Mouse (Mus musculus) G1E-ER4 (cell line): Measurements from ENCODE around the gene Lamb1. TPM values are rescaled to one million over a fixed set of nuclear protein-coding genes. Genes with fewer than 3 reads are reported as not detected.

Source experiments
- GATA1 ChIP-seq: IDR thresholded peaks from one replicate; pipeline ENCODE4 v1.8.0; 2012; ENCODE audit warnings: low read length, inconsistent platforms
- polyA plus RNA-seq: library from polyadenylated mRNA; stranded (reverse); fragments of >175 nt; gene quantifications from 2 replicates; pipeline ENCODE4 v1.2.3, GENCODE M21; 2012

The Lamb1 gene
- polyA plus RNA-seq, 1 experiment = not detected

DNA sequence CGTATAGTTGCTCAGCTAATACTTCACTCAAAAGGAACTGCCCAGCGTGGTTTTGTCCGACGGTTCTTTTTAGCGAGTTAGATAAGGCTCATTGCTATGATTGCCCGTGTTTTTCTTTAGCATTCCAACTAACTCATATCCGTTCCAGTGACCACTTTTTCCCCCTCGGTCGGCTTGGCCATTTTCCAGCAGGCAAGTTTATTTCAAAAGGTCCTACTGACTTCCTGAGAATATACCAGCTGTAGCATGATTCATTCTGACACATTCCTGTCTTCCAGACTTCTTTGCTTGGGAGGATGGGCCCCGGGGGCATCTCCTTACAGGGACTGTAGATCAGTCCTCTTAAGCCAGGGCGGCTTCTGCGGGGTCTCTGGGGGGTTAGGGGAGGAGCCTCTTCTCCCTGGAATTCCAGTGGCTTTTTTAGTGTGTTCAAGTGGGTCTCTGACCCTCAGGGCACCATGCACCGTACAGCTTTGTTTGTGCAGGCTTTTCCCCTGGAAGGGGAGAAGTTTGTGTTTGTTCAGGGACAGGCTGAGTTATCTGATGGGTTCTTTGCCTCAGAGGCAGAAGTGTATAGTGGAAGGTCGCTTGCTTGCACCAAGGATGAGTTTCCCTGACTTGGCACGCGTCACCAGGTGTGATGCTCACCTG, 6.5 kb downstream of the Lamb1 start:
- no peak for TF ChIP-seq GATA1

DNA sequence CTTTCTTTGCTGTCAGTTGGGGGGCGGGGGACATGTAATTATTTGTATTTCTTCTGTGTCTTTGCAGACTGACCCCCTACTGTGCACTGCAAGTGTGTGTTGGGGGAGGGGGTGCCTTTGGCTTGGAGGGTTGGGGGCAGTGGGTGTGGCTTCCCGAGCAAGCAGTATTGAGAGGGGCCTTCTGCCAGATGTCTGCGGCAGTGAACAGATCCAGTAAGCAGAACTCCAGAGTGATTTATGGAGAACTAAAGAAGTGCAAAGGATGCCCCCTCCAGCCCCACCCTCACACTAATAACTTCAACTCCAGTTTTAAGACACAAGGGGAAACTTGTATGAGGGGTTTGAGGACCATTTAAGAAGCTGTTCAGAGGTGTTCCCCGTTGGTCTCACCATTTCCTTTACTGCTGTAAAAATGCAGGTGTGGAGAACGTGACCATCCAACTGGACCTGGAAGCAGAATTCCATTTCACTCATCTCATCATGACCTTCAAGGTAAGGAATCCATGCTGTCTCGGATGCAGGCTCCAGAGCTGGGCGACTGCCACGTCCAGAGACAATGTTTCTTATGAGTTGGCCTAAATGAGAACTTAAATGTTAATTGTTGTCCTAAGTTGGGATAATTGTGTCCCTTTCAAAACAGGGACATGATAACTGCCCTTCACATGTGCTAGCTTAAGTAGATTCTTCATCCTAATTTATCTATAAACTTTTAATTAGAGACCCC, 7.1 kb downstream of the Lamb1 start:
- TF ChIP-seq GATA1 = no peak

DNA sequence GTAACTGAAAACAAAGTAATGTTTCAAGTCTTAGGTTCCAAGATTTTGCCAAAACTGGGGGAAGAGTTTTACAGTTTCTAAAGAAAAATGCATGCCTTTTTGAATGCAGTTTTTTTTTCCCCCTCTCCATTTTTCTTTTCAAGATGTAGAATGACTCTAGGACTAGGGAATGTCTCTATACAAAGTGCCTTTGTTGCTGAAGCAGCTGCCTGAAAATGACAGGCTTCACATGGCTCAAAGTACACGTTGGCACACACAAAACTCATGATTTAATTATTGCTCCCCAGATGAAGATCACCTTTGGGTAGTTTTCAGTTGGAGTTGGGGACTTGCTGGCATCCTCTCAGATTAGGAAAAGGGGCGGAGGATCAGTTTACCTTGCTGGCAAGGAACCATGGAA, 7.8 kb downstream of the Lamb1 start:
- no peak for TF ChIP-seq GATA1

DNA sequence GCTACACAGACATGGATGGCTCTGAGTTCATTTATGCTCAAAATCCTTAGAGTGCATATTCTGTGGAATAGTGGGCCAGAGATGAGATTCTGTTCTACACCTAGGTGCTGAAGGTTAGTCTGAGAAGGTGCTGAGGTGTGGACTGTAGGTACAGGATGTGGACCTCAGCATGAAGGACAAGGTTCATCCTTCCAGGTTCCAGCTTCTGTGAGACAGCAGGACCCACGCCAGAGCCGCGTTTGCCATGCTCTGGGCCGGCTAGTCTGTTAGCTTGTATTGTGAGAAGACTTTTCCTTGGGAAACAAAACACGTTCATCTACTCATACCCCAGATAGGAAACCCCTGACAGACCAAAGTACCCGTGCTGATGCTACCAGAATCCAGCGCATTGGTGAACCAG, 8.6 kb downstream of the Lamb1 start:
- no peak for TF ChIP-seq GATA1

DNA sequence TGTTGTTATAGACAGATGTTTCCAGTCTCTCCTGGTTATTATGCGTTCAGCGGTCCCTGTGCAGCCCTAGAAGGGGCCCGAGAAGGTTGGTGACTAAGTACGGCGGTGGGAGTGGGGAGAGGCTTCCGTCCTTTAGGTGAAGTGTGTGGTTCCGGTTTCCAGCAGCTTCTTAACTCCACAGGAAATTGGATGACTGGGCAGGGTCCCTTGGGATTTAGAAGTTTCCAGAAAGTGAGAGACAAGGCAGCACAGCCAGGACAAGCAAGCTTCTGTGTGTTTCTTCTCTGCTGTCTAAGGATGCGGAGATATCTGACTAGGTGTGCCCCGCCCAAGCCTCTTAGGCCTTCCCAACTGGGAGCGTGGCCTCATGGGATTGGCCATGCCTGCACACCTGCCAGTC, 10.4 kb downstream of the Lamb1 start:
- TF ChIP-seq GATA1 = no peak

DNA sequence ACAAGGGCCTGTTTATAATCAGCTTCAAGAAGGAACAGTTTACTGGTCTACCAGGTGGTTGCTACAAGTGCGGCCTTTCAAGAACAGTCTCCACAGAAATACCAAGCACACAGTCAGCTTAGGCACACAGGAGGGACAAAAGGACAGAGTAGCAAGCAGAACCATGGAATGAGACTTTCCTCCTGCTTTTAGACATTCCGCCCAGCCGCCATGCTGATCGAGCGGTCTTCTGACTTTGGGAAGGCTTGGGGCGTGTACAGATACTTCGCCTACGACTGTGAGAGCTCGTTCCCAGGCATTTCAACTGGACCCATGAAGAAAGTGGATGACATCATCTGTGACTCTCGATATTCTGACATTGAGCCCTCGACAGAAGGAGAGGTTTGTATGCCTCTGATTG, 13.2 kb downstream of the Lamb1 start:
- no peak for TF ChIP-seq GATA1

DNA sequence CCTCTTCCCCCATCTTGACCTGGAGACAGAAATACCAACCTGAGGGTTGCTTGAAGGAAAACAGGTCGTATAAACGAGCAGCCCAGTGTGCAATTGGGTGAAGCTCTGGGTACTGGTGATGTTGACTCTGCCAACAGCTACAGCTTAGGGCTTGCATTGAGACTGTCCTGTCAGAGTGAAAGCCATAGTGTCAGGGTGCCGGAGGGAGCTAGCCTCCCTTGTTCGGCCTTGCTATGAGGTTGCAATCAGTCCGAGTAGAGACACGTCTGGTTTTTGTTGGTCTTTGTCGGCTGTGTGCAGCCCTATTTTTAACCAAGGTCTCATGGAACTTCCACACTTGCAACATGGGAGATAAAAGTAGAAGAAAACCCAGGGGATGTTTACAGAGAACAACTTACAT, 15.3 kb downstream of the Lamb1 start:
- no peak for TF ChIP-seq GATA1

DNA sequence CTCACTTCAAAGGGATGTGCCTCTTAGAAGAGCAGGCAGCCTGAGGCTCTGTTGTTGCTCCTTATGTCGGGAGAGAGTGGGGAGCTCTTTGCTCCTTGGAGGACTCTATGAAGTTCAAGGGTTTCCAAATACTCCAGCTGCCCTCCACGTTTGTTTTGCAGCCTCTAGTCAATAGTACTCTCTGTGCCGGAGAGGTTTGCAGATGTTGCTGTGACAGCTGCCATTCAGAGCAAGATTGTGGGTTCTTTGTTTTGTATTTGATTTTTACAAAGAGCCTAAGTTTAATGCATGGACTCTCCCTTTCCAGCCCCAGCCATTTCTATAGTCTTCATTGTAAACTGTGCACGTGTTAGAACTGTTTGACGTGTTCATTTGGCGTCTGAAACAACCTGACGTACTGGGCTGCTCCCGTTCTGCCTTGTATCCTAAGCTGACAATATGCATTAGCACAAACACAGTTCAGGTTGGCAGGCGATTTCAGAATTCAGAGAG, 16.1 kb downstream of the Lamb1 start:
- no peak for TF ChIP-seq GATA1

DNA sequence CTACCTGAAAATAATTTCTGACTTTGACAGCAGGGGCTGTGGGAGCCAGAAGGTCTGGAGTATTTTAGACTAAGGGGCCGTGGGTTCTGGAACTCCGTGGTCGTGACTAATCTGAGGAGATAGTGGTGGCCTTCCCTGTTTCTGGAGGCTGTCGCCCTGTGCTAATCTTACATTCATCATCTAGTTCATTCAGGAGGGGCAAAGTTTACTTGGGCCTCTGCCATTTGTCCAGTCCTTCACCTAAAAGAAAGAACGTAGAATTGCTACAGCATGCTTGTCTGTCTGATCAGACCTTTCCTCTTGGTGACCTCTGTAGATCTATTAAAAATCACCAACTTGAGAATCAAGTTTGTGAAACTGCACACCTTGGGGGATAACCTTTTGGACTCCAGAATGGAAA, 17.2 kb downstream of the Lamb1 start:
- TF ChIP-seq GATA1 = no peak

DNA sequence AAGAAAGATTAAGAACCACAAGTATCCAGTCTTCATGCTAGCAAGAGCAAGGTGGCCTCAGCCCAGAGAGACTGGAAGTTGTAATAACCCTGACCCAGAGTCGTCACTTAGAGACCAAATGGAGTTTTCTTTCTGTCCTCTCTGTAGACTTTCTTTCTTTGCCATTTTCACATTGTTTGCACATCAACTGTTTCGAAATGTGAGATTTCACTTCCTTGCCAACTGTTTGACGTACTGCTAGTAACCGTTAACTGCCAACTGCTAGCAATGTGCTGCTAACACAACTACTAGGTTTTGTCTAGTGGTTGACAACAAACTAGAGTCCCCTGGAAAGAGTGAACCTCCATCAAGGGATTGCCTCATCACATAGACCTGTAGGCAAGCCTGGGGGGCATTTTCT, 18.1 kb downstream of the Lamb1 start:
- TF ChIP-seq GATA1 = no peak

DNA sequence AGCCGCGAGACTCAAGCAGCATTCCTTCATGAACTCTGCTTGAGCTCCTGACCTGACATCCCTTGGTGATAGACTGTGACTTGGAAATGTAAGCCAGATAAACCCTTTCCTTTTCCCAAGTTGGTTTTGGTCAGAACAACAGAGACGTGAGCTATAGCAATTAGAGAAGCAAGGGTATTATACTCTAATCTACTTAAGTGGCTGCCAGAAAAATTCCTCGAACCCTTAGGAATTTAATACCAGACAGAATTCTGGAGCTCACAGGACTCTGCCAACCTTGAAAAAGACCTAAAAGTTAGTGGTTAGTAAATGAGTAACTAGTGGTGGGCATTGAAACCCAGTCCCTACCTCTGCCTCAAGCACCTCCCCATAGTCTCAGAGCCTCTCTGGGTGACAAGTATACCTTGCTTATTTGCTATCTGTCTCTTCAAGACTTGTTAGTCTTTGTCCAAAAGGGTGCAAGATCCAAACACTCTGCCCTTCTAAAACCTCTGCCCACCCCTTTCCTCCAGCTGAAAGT, 18.6 kb downstream of the Lamb1 start:
- TF ChIP-seq GATA1 = no peak

DNA sequence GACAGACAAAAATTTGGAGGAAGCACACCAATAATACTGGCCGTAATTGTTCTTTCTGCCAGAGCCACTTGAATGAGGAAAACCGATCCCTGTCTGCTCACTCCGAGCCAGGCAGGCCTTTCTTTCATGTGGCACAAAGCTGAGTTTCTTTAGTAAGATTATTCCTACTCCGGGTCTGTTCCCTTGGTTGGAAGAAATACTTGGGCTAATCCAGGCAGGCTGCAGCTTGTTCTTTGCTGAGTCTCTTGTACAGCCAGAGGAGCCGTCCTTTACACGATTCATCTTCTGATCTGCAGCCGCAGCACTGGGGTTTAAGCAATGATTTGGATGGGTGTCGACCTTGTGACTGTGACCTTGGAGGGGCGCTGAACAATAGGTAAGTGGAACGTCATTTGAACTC, 24.0 kb downstream of the Lamb1 start:
- no peak for TF ChIP-seq GATA1

DNA sequence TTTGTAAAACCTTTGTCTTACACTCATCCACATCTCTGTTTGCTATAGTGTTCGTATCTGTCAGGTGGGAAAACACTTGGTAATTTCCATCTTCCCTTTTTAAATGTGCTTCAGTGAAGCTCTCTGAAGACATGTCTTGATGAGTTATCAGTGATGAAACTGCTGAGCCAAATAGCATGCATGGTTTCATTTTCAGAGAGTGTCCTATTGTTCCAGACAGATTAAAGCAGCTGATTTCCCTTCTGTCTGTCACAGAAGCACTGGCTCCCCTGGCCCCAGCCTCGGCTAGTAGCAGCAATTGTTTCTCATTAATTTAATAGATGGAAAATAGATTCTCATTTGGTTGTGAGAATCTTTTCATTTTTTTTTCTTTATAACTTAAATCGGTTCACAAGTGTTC, 25.9 kb downstream of the Lamb1 start:
- no peak for TF ChIP-seq GATA1

DNA sequence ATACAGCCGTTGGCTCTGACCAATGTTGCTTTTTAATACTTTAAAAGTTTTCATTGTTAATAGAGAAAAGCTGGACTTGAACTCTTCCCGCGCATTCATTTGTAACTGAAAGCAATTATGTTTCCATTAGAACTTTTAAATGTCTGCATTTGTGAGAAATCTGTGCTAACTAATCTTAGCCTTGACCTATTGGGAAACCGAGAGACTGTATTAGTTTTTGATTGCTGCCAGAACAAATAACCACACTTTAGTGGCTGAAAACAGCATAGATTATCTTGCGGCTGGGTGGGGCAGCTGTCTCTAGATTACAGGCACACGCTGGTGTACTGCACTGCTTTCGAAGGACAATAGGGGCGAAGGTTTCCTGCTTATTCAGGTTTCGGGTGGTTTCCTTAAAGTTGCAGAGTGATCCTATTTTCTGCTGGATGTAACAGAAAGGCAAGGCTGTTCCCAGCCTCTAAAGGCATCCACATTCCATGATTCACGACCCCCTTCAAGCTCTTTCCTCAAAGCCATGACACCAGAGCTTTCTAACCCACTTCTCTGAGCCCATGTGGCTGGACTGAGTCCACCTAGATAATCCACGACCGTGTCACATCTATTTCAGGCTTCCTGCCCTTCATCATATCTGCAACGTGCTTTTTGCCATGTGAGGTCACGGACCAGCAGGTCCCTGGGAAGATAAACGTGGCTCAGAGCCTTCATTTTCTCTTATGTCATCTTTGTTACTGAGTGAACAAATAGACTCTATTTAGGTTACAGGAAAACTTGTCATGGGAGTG, 28.5 kb downstream of the Lamb1 start:
- TF ChIP-seq GATA1 = no peak

DNA sequence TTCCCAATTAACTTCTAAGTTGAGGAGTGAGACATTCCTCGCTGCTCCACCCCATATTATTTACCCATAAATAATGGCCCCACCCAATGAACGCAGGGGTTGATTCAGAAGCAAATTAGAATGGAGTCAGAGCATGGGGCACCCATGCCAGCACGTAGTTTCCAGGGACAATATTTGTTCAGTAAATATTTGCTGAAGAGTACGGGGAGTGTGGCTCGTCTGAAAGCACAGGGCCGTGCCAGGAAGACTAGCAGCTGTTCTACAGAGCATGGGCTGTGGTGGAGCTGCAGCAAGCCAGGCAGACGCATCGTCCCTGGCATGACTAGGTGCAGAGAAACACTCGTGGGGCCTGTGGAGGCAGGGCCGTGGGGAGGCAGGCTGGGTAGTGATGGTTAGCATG, 29.5 kb downstream of the Lamb1 start:
- no peak for TF ChIP-seq GATA1

DNA sequence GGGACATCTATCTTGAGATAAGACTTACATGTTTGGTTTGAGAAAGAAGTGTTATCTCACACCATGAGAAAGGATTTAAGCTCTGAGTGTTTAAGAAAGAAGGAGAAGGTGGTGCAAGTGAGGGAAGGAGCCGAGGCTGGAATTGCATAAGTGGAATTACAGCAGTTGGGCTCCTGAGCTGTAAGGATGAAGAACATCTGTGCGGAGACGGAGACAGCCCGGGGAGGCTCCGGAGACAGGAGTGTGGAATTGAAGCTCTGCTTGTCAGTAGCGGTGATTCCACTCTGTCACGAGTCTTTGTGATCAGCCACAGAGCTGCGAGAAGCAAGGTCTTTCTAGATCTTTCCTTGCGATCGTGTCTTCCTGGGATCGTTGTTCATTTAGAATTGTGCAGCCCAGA, 30.0 kb downstream of the Lamb1 start:
- no peak for TF ChIP-seq GATA1

DNA sequence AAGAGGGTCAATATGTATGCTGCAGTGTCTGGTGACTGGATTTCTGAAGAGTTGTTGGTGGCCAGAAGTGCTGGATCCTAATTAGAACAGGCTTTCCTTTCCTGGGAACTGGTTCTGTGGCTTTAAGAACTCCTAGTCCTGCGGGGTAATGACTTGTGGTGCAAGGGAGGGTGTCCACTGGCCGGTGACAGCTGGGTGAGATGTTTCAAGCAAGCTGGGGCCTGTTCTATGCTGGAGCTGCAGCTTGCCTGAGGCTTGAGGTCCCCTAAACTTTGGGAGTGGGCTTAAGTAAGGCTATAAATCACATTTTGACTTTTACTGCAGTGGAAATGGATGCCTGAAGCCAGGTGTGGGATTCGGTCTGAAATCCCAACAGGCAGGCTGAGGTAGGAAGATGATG, 30.5 kb downstream of the Lamb1 start:
- no peak for TF ChIP-seq GATA1
